Mouse (Mus musculus) adrenal gland, postnatal 36 days (tissue): ENCODE data around the gene Bend5. TPM values are rescaled to one million over a fixed set of nuclear protein-coding genes. Genes with fewer than 3 reads are reported as not detected.
A peak's percentile ranks its signal among the peaks of the same experiment; 100 is the strongest.

Source experiments
- DNase-seq, 2 experiments: peaks; one replicate each; pipeline ENCODE4 v3.0.0; 2021; ENCODE audit warnings: mixed read lengths in 1 of 2
- total RNA-seq, 2 experiments: library from RNA; stranded (reverse); gene quantifications; 2 replicates each; pipeline ENCODE4 v1.2.3; 2021

Gene Bend5
- total RNA-seq, 2 experiments from 2014 or later = 12.0 to 12.2 TPM

- no peak for DNase-seq
These were observed 26.9 kb downstream of the Bend5 start for GRCm38 (mm10) chr4:111441709-111442108.

DNA sequence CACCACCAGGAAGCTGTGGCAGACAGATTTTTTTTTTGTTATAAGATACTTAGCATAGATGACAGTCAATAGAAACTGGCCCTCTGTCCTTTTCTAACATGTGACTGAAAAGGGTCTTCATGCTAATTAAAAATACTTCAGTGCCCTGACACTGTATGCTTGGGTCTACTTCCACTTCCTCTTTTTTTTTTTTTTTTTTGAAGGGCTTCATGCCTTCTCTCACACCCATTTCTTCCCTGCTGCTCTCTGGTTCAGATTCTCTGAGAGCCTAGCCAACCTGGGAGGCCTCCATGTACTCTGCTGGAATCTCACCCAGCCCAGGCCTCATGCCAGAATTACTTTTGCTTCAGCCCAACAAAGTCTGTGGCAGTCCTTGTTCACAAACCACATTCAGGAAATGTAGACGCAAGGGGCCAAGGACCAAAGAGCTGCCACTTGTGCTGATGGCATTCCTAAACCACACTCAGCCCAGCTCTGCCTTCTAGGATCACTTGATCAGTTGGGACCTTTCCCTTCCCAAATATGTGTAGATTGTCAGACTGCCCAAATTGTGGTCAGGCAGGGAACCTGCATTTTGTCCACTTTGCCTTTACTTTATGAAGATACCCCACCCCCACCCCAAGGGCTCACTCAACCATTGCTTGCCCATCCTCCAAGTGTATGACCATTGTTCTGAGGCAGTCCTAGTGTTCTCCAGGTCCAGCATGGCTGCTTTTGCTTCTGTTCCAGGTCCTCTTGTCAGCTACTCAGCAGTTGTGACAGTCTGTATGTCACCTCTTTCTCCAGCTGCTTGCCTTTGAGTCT is 27.8 kb downstream of the Bend5 start:
- DNase-seq = peak; percentile 45 to 70

GRCm38 (mm10) chr4:111443906-111444615 is 29.3 kb downstream of the Bend5 start:
- no peak for DNase-seq

GRCm38 (mm10) chr4:111444616-111445160 is 29.9 kb downstream of the Bend5 start:
- no peak for DNase-seq

DNA sequence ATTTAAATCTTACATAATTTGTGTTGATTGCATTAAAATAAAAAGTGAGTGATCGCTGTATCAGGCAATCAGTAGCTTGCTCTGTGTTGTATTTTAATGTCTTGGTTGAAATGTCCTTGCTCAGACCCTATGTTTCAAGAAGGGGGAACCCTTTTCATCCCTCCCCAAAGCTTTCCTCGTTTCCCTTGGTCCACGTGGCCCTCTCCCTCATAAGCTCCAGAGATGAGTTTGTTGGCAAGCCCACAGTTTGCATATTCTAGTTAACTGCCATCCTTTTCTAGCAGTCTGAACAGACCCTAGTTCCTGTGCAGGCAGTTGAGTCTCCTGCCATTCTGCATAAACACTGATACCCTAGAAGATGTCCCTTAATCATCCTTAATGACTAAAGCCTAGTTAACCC is 33.1 kb downstream of the Bend5 start:
- DNase-seq = no peak

DNA sequence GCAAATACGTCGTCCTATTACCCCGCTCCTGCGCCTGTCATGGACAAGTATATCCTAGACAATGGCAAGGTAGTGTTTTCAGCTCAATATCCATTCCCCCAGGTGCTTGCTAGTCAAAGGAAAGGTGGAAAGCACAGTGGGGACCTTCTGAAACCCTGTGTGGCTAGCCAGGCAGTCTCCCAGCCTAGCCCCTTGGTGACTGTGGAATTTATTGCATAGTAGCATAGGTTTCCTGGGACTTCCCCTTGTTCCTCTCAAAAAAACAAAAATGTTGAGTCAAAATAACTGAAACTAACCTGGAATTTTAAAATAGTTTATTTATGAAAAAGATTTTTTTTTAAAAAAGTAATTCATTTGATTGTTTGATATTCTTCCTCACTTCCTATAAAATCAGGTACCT is 33.8 kb downstream of the Bend5 start:
- no peak for DNase-seq

DNA sequence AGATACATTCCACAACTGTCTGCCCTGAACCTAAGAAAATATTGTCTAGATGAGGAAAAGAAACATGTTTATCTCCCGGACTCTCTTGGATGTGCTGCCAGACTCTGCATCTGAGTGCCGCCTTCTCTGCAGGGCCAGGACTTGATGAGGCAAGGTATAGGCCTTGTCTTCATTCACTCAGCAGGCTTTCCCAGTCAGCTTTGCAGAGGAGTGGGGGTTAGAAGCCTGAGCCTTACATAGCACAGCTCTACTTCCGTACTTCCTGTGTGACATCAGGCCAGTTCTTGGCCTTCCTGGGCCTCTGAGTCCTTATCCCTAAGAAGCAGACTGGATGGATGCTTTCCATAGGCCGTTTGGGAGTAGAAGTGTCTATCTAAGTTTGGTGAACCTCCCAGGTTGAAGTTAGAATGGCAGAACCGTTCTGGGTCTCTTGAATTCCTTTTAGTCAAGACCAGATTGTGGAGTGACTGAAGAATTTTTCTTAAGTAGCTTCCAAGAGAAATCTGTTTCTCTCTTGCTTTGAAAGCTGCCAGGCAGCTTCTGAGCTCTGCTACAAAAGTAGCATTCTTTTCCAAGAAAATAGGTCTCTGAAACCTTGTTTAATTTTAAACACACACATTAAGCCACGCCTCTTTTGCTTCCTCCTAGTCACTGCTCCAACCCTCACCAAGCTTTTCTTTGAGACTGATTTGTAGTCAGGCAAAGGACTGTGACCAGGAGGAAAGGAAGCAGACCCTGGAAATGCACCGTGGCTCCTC is 34.8 kb downstream of the Bend5 start:
- no peak for DNase-seq

DNA sequence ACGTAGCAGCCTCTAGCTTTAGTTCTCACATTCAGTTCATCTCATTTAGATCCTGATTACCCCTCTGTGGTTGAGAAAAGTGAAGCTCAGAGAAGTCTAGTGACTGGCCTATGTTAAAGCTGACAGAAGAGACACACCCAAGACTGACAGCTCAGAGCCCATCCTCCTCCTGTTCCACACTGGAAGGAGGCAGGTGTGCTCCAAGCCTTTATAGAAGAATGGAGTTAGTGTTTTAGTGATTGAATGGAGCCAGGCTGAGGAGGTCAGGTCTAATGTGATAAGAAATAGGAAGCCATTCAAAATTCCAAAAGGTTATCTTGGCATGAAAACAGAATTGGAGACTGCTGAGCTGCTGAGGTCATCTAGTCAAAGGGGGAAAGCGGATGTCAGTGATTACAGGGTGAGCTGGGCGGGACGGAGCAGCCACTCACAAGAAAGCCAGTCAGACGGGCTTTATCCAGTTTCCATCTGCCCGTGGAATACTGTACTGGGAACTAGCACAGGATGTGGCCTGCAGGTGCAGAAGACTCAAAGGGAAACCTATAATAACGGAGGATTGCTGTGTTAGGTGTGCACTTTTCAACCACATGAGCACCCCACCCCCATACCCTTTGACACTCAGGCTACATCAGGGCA is 36.6 kb downstream of the Bend5 start:
- DNase-seq = no peak

GRCm38 (mm10) chr4:111452192-111452591 is 37.4 kb downstream of the Bend5 start:
- DNase-seq = no peak

DNA sequence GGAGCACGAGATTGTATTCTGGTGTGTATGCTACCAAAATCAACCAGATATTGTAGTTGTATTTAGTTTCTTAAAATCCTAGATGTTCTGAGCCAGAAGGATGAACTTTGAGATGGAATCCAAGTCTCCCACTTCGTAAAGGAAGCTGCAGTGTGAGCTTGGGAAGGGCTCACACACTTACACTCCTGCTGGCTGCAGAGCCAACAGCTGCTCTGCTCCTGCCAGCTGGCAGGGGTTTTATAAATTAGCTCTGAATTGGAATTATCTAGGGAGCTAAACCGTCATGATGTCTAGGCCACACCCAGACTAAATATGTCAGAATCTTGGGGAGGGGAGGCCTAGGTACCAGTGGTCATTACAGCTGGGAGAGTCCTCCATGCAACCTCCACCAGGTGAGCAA is 38.5 kb downstream of the Bend5 start:
- DNase-seq = no peak

- DNase-seq = peak in 1 of 2 experiments; percentile 39
These were observed 40.8 kb downstream of the Bend5 start for GRCm38 (mm10) chr4:111455621-111456020.

- DNase-seq = no peak
These were observed 42.8 kb downstream of the Bend5 start for GRCm38 (mm10) chr4:111457568-111457967.

DNA sequence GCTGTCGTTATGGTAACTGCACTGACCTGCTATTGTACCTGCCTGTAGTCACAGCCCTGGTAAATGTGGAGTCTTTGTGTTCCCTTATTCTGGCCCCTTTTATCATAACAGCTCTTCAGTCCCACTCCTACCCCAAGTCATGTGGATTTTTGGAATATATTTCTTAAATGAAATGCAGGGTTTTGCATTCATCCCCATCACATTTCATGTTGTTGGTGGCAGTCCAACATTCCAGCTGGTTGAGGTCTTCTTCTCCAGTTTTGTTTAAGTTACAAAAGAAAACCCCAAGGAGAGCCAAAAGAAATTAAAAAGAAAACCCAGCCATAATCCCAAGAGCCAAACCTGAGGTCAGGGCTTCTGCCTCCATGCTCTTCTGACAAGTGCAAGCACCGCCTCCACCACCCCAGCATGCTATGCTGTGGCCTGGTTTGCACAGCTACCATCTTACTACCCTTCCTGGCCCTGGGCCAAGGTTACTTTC is 52.5 kb downstream of the Bend5 start:
- no peak for DNase-seq

DNA sequence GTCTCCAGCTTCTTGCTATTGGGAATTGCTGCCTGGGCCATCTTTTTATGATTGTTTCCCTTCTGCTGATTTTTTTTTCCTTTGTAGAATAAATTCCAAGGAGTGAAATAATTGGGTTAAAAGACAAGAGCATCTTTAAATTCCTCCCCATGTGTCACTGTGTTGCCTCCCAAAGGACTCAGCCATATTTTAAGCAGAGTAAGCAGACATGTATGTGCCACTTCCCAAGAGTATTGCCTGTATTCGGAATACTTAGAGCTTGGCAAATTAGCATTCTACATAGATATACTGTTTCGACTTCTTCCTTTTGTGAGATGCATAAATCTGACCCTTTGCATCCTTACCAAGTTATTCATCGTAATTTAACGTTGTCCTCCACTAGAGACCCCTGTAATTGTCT is 53.0 kb downstream of the Bend5 start:
- DNase-seq = no peak

DNA sequence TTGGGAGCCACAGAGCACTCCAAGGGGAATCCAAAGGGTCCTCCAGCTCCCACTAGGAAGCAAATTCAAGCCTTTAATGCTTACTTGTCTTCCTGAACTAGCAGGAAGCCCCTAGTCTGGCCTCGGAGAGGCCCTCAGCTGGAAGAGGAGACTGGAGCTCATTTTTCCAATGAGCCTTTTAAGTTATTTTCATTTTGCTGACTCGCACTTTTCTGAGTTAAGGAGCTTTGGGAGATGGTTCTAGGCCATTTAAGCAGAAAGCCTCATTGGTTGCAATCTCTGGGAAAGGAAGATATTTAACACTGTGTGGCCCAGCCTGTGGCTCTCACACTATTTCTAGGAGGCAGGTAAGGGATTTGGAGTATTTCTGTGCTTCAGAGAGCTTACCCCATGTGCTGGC is 55.0 kb downstream of the Bend5 start:
- no peak for DNase-seq

GRCm38 (mm10) chr4:111471726-111472125 is 56.9 kb downstream of the Bend5 start:
- no peak for DNase-seq

- no peak for DNase-seq
These were observed 57.7 kb downstream of the Bend5 start for GRCm38 (mm10) chr4:111472511-111472910.

DNA sequence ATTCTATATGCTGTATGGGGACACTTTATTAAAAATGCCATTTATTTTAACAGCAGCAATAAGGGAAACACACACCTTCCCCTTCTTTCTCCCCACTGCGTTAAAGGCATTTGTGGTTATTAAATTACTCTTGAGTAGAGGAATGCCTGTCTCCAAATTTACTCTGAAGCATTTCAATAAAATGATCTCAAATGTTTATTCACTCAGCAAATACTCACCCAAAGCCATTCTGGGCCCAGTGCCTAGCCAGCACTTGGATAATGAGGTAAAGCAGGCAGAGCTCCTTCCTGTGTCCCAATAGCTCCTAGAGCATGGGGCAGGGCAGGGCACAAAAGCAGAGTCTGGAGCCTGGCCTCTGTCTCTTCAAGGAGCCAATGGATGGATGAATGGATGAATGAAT is 58.2 kb downstream of the Bend5 start:
- no peak for DNase-seq

DNA sequence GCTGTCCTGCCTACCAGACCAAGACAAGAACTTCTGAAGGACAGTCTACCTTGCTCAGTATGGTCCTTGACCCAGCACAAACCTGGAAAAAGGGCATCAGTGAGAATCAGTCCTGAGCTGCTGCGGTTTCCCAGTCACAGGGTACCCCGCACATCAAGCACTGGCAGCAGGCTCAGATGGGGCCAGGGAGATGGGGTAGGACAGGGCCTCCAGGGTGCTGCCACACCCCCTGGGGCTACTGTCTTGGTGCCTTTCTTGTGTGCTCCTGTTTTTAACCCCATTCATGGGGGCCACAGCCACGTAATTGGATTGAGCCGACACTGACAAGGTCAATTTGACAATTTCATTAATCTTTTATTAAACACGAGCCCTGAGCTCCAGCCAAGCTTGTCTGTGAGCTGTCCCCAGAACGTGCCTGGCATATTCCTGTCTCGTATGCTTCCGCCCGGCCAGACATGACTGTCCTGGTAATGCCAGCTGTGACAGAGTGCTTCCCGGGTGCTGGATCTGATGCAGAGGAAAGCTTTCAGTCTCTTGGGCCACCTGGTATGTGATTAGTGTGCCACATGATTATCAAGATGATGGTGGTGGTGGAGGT is 60.7 kb downstream of the Bend5 start:
- DNase-seq = no peak

- no peak for DNase-seq
These were observed 62.7 kb downstream of the Bend5 start for GRCm38 (mm10) chr4:111477507-111477906.

- no peak for DNase-seq
These were observed 68.7 kb downstream of the Bend5 start for GRCm38 (mm10) chr4:111483499-111483898.

GRCm38 (mm10) chr4:111485189-111485588 is 70.4 kb downstream of the Bend5 start:
- no peak for DNase-seq
